Mouse (Mus musculus) CH12.LX (cell line): Measurements from ENCODE around the gene Pigo.

Experiments used
- BHLHE40 ChIP-seq: IDR thresholded peaks from 2 replicates; pipeline ENCODE4 v1.6.1; 2011; ENCODE audit warnings: mild to moderate bottlenecking, low read depth, low read length, improper control_type of control experiment
- CHD1 ChIP-seq: IDR thresholded peaks from 2 replicates; pipeline ENCODE4 v1.6.1; 2012; ENCODE audit warnings: low read depth, low read length, improper control_type of control experiment, inconsistent platforms
- CHD2 ChIP-seq: IDR thresholded peaks from 2 replicates; pipeline ENCODE4 v1.6.1; 2011; ENCODE audit warnings: low read length, improper control_type of control experiment
- CTCF ChIP-seq, 2 experiments: IDR thresholded peaks in 1 of 2; conservative IDR thresholded peaks in 1 of 2; 2 replicates each; pipeline ENCODE4 v1.5.1; 2011 to 2012; ENCODE audit warnings: low read depth in 2 of 2, low read length in 2 of 2, improper control_type of control experiment in 1 of 2, inconsistent platforms in 1 of 2, mild to moderate bottlenecking in 1 of 2, moderate library complexity in 1 of 2
- E2F4 ChIP-seq: IDR thresholded peaks from 2 replicates; pipeline ENCODE4 v1.6.1; 2011; ENCODE audit warnings: low read depth, low read length, improper control_type of control experiment; ENCODE audit not compliant: insufficient replicate concordance
- EP300 ChIP-seq: IDR thresholded peaks from 2 replicates; pipeline ENCODE4 v1.6.1; 2011; ENCODE audit warnings: low read length, improper control_type of control experiment
- JUN ChIP-seq: IDR thresholded peaks from 2 replicates; pipeline ENCODE4 v1.6.1; 2011; ENCODE audit warnings: low read depth, mild to moderate bottlenecking, low read length, improper control_type of control experiment, moderate library complexity; ENCODE audit not compliant: insufficient read depth
- MAFK ChIP-seq: IDR thresholded peaks from 2 replicates; pipeline ENCODE4 v1.6.1; 2011; ENCODE audit warnings: low read length, improper control_type of control experiment; ENCODE audit not compliant: insufficient replicate concordance
- MEF2A ChIP-seq: IDR thresholded peaks from 2 replicates; pipeline ENCODE4 v1.6.1; 2014; ENCODE audit warnings: low read depth, mild to moderate bottlenecking, inconsistent platforms, low read length, improper control_type of control experiment, borderline replicate concordance
- MXI1 ChIP-seq: IDR thresholded peaks from 2 replicates; pipeline ENCODE4 v1.6.1; 2011; ENCODE audit warnings: mild to moderate bottlenecking, low read depth, low read length, improper control_type of control experiment
- RCOR1 ChIP-seq: conservative IDR thresholded peaks from 2 replicates; pipeline ENCODE4 v1.6.1; 2012; ENCODE audit warnings: low read depth, mild to moderate bottlenecking, inconsistent platforms, low read length, improper control_type of control experiment
- SMC3 ChIP-seq: IDR thresholded peaks from 2 replicates; pipeline ENCODE4 v1.6.1; 2011; ENCODE audit warnings: low read depth, low read length, improper control_type of control experiment
- TCF12 ChIP-seq: IDR thresholded peaks from 2 replicates; pipeline ENCODE4 v1.6.1; 2014; ENCODE audit warnings: low read depth, mild to moderate bottlenecking, inconsistent platforms, low read length, improper control_type of control experiment
- USF1 ChIP-seq: IDR thresholded peaks from 2 replicates; pipeline ENCODE4 v1.6.1; 2014; ENCODE audit warnings: low read depth, mild to moderate bottlenecking, inconsistent platforms, low read length, improper control_type of control experiment

DNA sequence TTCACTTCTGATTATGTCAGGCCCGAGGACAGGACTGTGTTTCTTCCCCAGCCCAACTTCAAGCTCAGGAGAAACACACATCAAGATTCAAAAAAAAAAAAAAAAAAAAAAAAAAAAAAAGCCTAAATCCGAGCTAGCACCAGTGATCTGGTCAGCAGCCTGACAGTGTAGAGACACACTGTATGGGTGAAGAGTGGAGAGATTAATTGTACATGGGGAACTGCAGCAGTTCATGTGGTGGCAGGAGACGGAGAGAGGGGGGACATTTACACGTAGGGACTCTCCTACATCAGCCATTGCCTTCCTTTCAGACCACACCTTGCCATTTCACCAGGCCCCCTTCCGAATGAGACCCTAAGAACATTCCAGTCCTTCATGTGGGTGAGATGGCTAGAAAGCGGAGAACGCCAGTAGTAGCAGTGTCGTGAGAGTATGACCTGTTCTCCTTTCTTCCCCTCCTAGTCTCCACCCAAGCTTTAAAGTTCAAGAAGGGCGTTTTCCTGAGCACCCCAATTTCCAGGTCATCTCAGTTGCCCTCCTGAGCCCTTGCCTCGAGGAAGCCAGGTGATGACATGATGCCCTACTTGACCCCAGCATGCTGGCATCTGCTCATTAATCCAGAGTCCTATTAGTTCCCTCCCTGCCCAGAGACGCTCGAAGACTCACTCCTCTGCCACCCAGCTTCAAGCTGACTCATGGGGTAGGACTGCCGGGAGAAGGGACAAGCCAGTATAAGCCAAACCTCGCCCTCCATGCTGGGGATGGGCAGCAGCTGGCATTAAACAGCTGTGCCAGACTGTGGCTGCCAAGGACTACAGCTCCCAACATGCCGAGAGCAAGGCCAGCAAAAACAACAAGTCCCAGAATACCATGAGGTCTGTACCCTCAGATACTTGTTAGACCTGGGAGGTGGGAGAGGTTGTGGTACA, 13.2 kb upstream of the Pigo start:
- TF ChIP-seq JUN (no peak), USF1 (no peak), TCF12 (no peak), MXI1 (no peak), CTCF (conservative IDR thresholded peaks at IDR 0.05 in 1 of 2, IDR thresholded peaks at IDR 0.05 in 1 of 2; ENCODE audit: low read depth in 2 of 2, low read length in 2 of 2) (no peak), MEF2A (no peak), E2F4 (no peak), RCOR1 (no peak), EP300 (no peak), CHD1 (no peak), BHLHE40 (no peak), SMC3 (no peak), MAFK (no peak), CHD2 (no peak)
